Mouse (Mus musculus) lung, adult 2 months (tissue): ENCODE measurements around the gene Micall1.

Experiments
- CTCF ChIP-seq: fragments of 200-500 bp; IDR thresholded peaks from 2 replicates; pipeline ENCODE4 v1.5.1; 2011; ENCODE audit warnings: mild to moderate bottlenecking, low read length, control low read depth; ENCODE audit not compliant: insufficient read depth
- POLR2A ChIP-seq: fragments of 200-500 bp; IDR thresholded peaks from 2 replicates; pipeline ENCODE4 v1.6.1; 2011; ENCODE audit warnings: low read depth, mild to moderate bottlenecking, control low read depth, low read length, borderline replicate concordance; ENCODE audit errors: extremely low read depth

- no peak for TF ChIP-seq CTCF
- no peak for TF ChIP-seq POLR2A
Observed at GRCm38 (mm10) chr15:79122546-79122945, 13.8 kb downstream of the Micall1 start.
